Mouse (Mus musculus) lung, adult 18-20 months (tissue): Measurements from ENCODE around the gene Zfp36l2.
A peak's percentile ranks its signal among the peaks of the same experiment; 100 is the strongest.

ENCODE experiments used
- DNase-seq, 2 experiments: peaks; one replicate each; pipeline ENCODE4 v3.0.0; 2022; ENCODE audit warnings: mixed read lengths in 2 of 2

Gene Zfp36l2

GRCm38 (mm10) chr17:84150291-84150690 is 37.5 kb downstream of the Zfp36l2 start:
- peak in 1 of 2 experiments; percentile 2 for DNase-seq

DNA sequence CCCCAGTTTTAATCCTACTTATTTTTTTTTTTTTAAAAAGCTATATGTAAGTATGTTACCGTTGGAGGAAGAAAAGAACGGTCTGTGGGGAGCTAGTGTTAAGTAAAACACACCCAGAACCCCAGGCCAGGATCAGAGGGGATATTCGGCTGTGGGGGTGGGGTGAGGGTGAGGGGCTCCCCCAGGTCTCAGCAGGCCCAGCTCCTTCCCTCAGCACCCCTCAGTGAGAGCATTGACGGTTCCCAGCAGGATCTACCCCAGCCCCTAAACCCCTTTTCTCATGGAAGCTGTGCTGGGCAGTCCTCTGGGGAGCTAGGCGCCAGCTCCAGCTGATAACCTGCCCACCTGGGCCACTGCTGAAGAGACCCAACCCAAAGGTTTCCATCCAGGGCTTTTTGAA is 38.2 kb downstream of the Zfp36l2 start:
- DNase-seq, result peak in 1 of 2 experiments; percentile 2

DNA sequence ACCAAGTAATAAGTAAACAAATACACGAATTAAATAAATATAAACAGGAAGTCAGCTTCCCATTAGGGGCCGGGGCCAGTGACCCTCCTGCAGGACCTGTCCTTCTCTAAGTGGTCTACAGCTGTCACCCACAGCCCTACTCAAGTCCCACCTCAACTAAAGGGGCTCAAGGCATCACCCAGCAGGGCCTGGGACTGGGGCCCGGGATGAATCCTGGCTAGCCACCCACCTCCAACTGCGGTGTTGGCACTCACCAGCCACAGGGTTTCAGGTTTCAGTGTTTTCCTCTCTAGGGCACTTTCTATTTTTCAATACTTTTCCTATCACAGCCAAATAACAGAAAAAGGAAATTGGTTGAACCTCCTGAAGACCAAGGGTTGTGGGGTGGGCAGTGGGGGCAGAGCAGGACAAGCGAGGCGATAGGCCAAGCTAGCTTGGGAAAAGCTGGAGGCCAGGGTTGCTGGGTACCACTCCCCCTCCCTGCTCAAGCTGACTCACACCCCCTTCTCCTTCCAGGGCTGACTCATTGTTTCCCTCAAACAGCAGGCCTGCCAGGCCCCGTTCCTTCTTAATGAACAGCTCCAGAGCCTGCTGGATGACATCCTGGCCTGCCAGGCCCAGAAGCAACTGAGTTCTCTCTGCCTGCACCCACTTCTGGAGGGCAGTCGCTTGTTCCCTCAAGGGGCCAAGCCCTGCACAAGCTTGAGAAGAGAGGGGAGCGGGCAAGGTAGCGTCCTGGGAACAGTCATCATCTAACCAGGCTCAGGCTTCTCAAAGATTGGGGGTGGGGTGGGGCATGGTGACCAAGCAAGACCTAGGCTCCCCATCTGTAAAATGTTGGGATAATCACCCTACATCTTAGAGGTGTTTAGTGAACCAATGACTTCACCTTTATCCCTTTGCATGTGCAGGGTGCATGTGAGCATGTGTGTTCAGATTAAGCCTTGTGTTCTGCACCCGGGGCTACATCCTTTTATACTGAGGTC is 39.0 kb downstream of the Zfp36l2 start:
- peak; percentile 87 to 90 for DNase-seq

GRCm38 (mm10) chr17:84147183-84148108 is 40.3 kb downstream of the Zfp36l2 start:
- DNase-seq, result no peak

- DNase-seq, result no peak
Observed at GRCm38 (mm10) chr17:84146458-84147182, 41.1 kb downstream of the Zfp36l2 start.

DNA sequence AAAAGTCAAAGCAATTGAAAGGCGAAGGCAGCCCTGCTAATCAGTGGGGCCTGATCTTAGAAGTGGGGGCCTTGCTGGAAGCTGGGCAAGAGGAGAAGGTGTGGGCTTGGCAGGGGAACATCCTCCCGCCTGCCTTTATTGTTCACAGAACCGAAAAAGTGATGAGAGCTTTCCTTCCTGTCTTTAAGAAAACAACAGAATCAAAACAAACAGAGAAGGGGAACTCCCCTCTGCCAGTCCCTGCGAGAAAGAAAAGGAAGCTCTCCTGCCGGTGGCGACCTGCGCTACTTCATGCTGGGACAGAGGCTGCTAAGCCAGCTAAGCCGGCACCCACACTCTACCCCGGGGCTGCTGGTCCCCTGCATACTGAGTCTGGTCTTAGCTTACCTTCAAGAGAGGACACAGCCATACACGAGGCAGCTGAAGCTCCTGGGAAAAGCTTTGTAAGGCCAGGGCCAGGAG is 41.9 kb downstream of the Zfp36l2 start:
- peak; percentile 72 to 76 for DNase-seq

DNA sequence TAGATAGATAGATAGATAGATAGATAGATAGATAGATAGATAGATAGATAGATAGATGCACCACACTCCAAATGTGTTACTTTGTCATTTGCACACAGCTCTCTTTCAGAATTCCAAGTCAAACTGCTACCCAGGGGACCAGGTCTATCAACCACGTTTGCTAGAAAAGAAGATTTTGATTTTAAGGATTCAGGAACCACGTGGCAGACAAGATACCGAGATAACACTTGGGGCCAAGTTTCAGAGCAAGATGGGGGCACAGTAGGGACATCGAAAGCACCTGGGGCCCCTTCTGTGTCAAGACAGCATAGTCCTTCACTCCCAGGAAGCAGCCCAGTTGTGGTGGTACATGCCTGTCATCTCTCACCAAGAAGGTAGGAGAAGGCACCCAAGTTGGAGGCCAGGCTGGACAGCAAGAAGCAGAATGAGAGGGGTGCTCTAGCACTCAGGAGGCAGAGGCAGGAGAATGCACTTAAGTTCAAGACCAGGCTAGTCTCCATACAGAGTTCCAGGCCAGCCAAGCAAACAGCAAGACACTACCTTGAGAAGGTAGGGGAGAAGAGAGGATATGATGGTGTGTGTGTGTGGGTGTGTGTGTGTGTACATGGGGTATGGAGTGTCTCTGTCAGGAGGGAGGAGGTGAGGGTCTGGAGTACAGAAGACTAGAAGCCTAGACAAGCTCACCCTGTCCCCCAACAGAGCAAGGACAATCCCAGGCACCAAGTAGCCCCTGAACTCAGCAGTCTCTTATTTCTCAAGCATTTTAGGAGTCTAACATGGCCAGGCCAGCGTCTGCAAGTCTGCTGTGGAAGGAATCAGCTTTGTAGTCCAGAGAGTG is 42.8 kb downstream of the Zfp36l2 start:
- DNase-seq, result no peak

- DNase-seq, result no peak
Observed at GRCm38 (mm10) chr17:84144130-84144529, 43.6 kb downstream of the Zfp36l2 start.

- DNase-seq, result no peak
Observed at GRCm38 (mm10) chr17:84143219-84143844, 44.4 kb downstream of the Zfp36l2 start.

- peak; percentile 64 to 71 for DNase-seq
Observed at GRCm38 (mm10) chr17:84141691-84142090, 46.1 kb downstream of the Zfp36l2 start.

DNA sequence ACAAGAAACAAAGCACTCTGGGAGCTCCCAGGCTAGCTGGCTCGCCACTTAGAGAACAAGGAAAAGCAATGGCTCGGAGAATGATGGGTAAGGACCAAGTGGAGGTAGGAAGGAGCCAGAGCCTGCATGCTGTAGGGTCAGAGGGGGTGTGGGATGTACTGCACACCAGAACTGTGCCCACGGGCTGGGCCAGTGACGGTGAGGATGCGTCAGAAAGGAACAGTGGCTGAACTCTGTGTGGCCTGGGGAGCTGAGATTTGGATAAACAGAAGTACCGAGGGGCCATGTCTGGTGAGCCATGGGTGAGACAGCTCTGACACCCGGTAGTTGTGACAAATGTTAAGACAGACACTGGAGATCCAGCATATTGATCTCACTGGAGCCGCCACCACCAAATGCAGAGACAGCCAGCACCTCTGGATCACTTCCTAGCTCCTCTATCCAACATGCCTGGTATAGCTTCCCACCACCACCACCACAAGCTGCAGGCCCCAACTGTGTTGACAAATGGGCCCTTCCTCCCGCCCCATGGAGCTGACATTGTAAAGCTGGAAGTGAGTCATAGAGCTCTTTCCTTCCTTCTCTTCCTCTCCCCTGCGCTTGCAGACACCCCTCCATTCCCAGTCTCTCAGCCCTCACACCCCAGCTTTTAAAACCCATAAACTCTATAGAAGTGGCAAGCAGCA is 46.8 kb downstream of the Zfp36l2 start:
- DNase-seq, result peak; percentile 67 to 68

GRCm38 (mm10) chr17:84137393-84138171 is 50.2 kb downstream of the Zfp36l2 start:
- DNase-seq, result no peak

DNA sequence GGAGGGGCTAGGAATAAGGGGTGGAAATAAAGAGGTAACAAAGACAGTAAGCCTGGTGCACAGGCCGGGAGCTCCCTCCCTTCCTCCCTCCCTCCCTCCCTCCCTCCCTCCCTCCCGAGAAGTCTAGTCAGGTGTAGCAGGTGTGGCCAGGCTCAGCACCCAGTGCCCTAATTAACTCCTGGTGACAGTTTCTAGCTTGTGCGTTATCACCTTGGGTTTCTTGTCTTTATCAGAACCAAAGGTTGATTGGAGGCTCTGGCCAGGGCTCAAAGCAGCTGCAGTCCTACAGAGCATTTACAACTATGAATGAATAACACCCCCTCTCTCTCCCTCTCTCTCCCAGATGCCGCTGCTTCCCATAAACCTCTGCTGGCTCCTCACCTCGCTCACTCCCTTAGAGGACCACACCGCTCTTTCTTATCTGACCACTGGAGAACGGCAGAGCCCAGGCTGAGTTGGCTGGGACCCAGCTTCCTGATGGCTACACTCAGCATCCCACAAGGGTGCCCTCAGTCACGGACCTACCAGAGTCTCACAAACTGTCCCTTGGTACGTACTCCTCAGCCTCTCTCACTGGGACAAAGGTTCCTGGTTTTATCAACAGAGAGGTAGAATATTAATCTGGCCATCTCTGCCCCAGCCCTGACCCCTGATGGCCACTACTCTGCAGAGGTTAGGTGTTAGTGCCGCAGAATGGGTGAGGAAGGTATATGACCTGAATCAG is 50.9 kb downstream of the Zfp36l2 start:
- DNase-seq, result no peak

DNA sequence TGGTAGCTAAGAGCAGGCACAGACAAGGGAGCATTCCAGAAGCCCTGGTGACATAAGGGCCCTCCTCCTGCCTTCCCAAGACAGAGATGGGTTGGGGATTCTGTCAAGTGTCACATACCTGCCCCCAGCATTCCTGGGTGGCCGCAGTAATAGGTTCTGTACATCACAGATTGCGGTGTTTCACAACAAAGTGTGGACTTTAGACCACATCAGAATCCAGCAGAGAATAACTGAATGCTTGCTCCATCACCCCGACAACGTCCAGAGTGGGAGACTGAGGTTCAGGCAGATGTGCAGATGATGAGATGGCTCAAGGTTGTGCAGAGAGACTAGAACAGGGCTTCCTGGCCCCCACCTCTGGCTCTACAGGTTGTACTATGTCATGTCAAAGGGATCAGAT is 51.5 kb downstream of the Zfp36l2 start:
- DNase-seq, result no peak

- DNase-seq, result no peak
Observed at GRCm38 (mm10) chr17:84135243-84135642, 52.5 kb downstream of the Zfp36l2 start.
